Mouse (Mus musculus) liver, embryonic 14.5 days (tissue): ENCODE measurements at regions not wholly inside any gene's neighbourhood (a gene's known extent, or its start where the extent isn't known, plus 50 kb on each side); places are given as distances from the start of the nearest gene placed in this dataset.

Experiments used
- ATAC-seq: fragments of 200-750 bp; cut with Nextera tagmentation; 2 replicates; pipeline ENCODE4 v1.8.0; 2017; ENCODE audit warnings: moderate number of reproducible peaks, mild to moderate bottlenecking, moderate library complexity; ENCODE audit not compliant: insufficient read depth
- DNase-seq, 3 experiments: peaks; one replicate each; pipeline ENCODE4 v3.0.0-alpha.2; 2012 to 2013; ENCODE audit warnings: low read depth in 3 of 3, low spot score in 3 of 3
- H3K27ac ChIP-seq: fragments of 300-500 bp; sonication (generic); 2 replicates; pipeline ENCODE4 v1.5.1; 2014; ENCODE audit warnings: moderate library complexity, mild to moderate bottlenecking, control low read depth, inconsistent platforms
- H3K27me3 ChIP-seq: fragments of 300-500 bp; sonication (generic); 2 replicates; pipeline ENCODE4 v1.6.1; 2014; ENCODE audit warnings: mild to moderate bottlenecking, low read length, moderate library complexity; ENCODE audit not compliant: control insufficient read depth, insufficient read depth
- H3K36me3 ChIP-seq: fragments of 300-500 bp; sonication (generic); replicated peaks from 2 replicates; pipeline ENCODE4 v1.6.1; 2014; ENCODE audit warnings: low read depth; ENCODE audit not compliant: control insufficient read depth, insufficient read depth
- H3K4me1 ChIP-seq, 2 experiments: fragments of 200-500 bp in 1 of 2; fragments of 300-500 bp in 1 of 2; sonication (generic) in 1 of 2; replicated peaks; 2 replicates each; pipeline ENCODE4 v1.6.1; 2012 to 2014; ENCODE audit warnings: antibody characterized with exemption in 1 of 2, inconsistent platforms in 1 of 2, low read length in 1 of 2; ENCODE audit not compliant: control insufficient read depth in 2 of 2, insufficient read depth in 2 of 2
- H3K4me2 ChIP-seq: fragments of 300-500 bp; sonication (generic); 2 replicates; pipeline ENCODE4 v1.6.1; 2014; ENCODE audit warnings: low read depth, mild to moderate bottlenecking, control low read depth, moderate library complexity
- H3K4me3 ChIP-seq, 2 experiments: fragments of 200-500 bp in 1 of 2; fragments of 300-500 bp in 1 of 2; sonication (generic) in 1 of 2; 2 replicates each; pipeline ENCODE4 v1.5.1; 2012 to 2014; ENCODE audit warnings: low read depth in 2 of 2, low read length in 2 of 2, mild to moderate bottlenecking in 2 of 2, control low read depth in 1 of 2, inconsistent platforms in 1 of 2, moderate library complexity in 1 of 2; ENCODE audit not compliant: insufficient read depth in 1 of 2
- H3K9ac ChIP-seq: fragments of 300-500 bp; sonication (generic); replicated peaks from 2 replicates; pipeline ENCODE4 v1.6.1; 2014; ENCODE audit warnings: mild to moderate bottlenecking, control low read depth, moderate library complexity
- H3K9me3 ChIP-seq: fragments of 300-500 bp; sonication (generic); 2 replicates; pipeline ENCODE4 v1.6.1; 2016; ENCODE audit warnings: low read length, mixed read lengths; ENCODE audit not compliant: control insufficient read depth
- CTCF ChIP-seq: IDR thresholded peaks from 2 replicates; pipeline ENCODE4 v1.5.1; 2016; ENCODE audit warnings: antibody characterized with exemption, low read depth, control low read depth
- EP300 ChIP-seq: IDR thresholded peaks from 2 replicates; pipeline ENCODE4 v1.6.1; 2016; ENCODE audit warnings: antibody characterized with exemption, low read depth
- WGBS: fragments of 180-500 bp; shearing (Covaris S2); extraction: QIAGEN DNeasy Blood & Tissue Kit; methylation state at CpG from one replicate; pipeline ENCODE4 v1.1.7; 2014; ENCODE audit not compliant: insufficient replicate concordance; 5-methylcytosine and 5-hydroxymethylcytosine counted together

DNA sequence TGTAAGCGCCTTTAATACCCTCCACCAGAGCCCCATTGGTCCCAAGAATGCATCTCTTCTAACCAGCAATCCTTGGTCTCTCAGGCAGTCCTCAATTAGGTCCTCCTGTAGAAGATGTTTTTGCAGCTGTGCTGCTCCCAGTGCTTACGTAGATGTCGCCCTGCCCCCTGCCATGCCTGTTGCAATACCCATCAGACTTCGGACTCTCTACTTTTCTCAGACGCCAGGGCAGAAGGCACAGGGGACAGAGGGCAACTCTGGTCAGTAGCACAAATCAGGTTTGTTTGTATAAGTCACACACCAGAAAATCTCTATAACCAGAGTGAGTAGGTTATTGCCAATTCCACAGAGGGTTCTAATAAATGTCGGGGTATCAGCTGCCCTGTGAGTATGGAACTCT lies 123.0 kb upstream of the Mocs1 start:
- no peaks in the 10 kb centered on the region for H3K9me3 ChIP-seq
- DNase-seq (peak in 2 of 3 experiments; percentile 3 to 23), ATAC-seq (peak; percentile 76)
- peaks cover 0 to 2% of the 10 kb centered on the region in 2 experiments; a peak in 1 of 4 replicates for H3K4me1 ChIP-seq
- H3K27me3 ChIP-seq: no peaks in the 10 kb centered on the region
- no peak overlapping the region for H3K4me3 ChIP-seq
- no peak overlapping the region for H3K9ac ChIP-seq
- H3K36me3 ChIP-seq: no peaks in the 10 kb centered on the region
- H3K4me2 ChIP-seq: no peak overlapping the region
- WGBS: 54% methylated on average over 6 of the region's 6 CpGs
- no peak overlapping the region for H3K27ac ChIP-seq
- TF ChIP-seq EP300 (no peak), CTCF (no peak)

DNA sequence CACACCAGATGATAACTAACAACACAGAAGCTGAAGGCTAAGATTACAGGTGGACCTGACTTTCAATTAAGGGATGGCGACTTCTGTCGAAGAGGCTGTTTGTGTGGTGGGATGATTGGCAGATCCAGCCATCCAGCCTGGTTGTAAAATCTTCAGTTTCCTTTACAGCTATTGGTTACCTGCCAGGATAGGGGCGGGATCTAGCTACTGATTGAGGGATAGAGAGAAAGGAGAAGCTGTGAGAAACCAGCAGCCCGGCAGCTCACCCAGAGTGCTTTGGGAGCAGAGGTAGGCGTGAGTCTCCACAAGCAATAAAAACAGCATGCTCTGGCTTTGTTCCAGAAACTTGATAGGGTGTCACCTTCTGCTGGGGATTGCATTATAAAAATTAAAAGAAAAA lies 119.1 kb upstream of the Mocs1 start:
- no peak for TF ChIP-seq EP300
- no peak for TF ChIP-seq CTCF
- H3K9ac ChIP-seq: no peak overlapping the region
- no peak for DNase-seq
- no peaks in the 10 kb centered on the region for H3K36me3 ChIP-seq
- 29% methylated on average over 5 of the region's 5 CpGs for WGBS
- no peaks in the 10 kb centered on the region for H3K27me3 ChIP-seq
- peaks cover 0 to 2% of the 10 kb centered on the region in 2 experiments; a peak in 1 of 4 replicates for H3K4me1 ChIP-seq
- H3K9me3 ChIP-seq: no peaks in the 10 kb centered on the region
- no peak overlapping the region for H3K27ac ChIP-seq
- ATAC-seq: no peak
- no peak overlapping the region for H3K4me2 ChIP-seq
- H3K4me3 ChIP-seq: no peak overlapping the region

DNA sequence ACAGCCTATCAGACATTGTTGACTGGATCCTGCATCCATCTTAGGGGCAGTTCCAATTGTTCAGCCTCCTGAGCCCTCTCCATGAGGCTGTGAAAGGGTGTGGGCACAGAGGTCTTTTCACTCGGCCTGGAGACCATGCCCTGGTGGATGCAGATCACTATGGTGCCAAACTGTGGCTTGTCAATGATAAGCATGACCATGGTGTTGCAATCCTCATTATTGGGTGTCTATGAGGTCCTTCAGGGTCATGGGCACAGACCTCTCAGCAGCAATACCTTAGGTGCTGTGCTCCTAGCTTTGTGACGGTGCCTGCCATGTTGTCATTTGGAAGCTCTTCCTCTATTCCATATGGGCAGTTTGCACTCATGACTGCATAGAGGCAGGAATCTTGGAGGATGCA lies 114.0 kb upstream of the Mocs1 start:
- no peak for DNase-seq
- TF ChIP-seq CTCF: no peak
- TF ChIP-seq EP300: no peak
- no peak overlapping the region for H3K27ac ChIP-seq
- no peaks in the 10 kb centered on the region for H3K9me3 ChIP-seq
- no peaks in the 10 kb centered on the region for H3K27me3 ChIP-seq
- H3K4me1 ChIP-seq: no peaks in the 10 kb centered on the region
- H3K4me3 ChIP-seq: no peak overlapping the region
- no peak for ATAC-seq
- H3K9ac ChIP-seq: no peak overlapping the region
- H3K36me3 ChIP-seq: no peaks in the 10 kb centered on the region
- no peak overlapping the region for H3K4me2 ChIP-seq
- 50% methylated on average over 2 of the region's 2 CpGs for WGBS

DNA sequence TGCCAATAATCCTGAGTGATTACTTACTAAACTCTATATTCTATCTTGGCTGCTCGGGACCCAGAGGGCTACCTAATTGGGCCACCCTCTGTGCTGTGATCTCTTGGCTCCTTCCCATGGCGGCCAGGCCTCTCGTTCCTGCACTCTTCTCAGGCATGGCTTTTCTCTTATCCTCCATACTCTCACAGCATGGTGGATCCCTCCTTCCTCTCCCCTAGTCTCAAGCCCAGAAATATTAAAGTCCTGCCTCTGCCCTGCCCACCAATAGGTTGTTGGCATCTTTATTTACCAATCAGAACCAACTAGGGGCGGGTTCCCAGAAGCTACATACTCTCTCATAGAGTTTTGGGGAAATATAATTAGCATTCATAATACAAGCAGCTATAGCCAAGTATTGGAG lies 100.6 kb upstream of the Mocs1 start:
- no peaks in the 10 kb centered on the region for H3K27me3 ChIP-seq
- DNase-seq (no peak), ATAC-seq (no peak)
- H3K36me3 ChIP-seq: no peaks in the 10 kb centered on the region
- H3K4me2 ChIP-seq: no peak overlapping the region
- WGBS: 59% methylated on average over 4 of the region's 4 CpGs
- H3K9ac ChIP-seq: no peak overlapping the region
- no peak overlapping the region for H3K27ac ChIP-seq
- H3K4me1 ChIP-seq: no peaks in the 10 kb centered on the region
- H3K4me3 ChIP-seq: no peak overlapping the region
- TF ChIP-seq CTCF: no peak
- TF ChIP-seq EP300: no peak
- no peaks in the 10 kb centered on the region for H3K9me3 ChIP-seq

DNA sequence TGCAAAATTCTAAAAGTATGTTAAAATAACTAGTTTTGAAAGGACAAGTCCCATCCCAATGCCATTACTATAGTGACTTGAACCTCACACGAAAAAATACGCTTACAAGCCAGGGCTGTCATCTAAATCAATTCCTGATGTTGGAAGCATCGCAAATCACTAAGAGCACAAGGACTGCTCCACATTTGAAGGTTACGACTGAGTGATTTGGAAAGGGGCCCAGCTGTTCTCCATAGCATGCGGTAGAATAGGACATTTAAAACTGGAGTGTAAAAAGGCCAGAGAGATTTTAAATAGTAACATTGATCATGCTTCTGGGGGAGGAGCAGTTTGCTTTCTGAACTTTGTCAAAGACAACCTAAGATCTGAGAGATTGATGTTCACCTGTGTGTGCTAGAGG lies 92.8 kb upstream of the Mocs1 start:
- no peaks in the 10 kb centered on the region for H3K4me1 ChIP-seq

More for the DNA sequence above, 92.8 kb upstream of the Mocs1 start:
- DNase-seq (no peak), ATAC-seq (no peak)
- H3K4me2 ChIP-seq: no peak overlapping the region
- WGBS: 66% methylated on average over 5 of the region's 5 CpGs
- H3K9me3 ChIP-seq: no peaks in the 10 kb centered on the region
- TF ChIP-seq EP300: no peak
- TF ChIP-seq CTCF: no peak
- no peak overlapping the region for H3K27ac ChIP-seq
- no peak overlapping the region for H3K9ac ChIP-seq
- no peaks in the 10 kb centered on the region for H3K27me3 ChIP-seq
- no peak overlapping the region for H3K4me3 ChIP-seq
- H3K36me3 ChIP-seq: no peaks in the 10 kb centered on the region
